Mouse (Mus musculus) kidney, postnatal 36 days (tissue): ENCODE data around the gene Fis1.
"Not testable (repeated sequence)": the region's sequence is repeated elsewhere in the genome, so short reads cannot be mapped to it uniquely, and the experiment has no call there.

ENCODE experiments used
- DNase-seq, 2 experiments: peaks; one replicate each; pipeline ENCODE4 v3.0.0; 2021 to 2022; ENCODE audit warnings: mixed read lengths in 2 of 2

Fis1 gene

DNA sequence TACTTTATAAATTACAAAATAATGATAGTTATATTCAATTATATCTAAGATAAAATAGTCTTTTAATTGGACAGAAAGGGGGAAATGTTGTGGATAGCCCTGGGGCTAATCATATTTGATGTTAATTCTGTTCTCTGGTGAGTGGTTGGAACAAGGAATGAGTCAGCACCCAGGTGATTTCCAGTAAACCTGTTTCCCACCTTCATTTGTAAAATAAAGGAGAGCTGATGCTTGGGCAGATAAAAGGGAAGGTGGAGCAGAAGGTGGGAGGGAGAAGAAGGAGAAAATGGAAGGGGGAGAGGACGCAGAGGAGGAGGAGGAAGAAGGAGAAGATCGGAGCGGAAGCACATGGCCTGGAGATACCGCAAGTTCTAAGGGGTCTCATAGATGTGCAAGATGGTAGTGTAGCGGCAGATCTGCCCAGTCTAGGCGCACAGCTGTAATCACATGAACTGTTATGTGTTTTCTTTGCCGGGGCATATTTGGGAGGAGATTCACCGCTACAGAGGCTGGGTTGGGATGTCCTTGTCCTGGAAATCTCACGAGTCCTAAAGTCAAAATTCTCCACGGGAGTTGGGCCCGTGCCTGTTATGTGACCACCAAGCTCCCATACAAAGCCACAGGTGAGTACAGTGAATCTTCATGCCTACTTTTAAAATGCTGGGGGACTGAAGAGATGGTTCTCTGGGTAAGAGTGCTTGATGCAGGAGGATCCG lies 12.1 kb upstream of the Fis1 start:
- no peak for DNase-seq

DNA sequence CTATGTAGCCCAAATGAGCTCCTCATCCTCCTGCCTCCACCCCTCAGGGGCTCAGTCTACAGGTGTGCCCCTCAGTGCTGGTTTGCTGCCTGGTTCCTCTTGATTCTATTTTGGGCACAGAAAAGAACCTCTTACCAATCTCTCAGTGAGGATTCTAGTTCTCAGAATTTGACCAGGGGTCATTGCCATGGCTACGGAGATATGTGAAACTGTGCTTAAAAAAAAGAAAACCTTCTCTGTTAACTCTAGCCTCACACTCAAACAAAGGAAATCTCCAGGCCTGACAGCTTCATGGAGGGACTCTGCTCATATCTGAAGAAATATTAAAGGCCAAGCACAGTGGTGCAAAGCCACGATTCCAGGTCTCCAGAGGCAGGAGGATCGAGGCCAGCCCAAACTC lies 10.3 kb upstream of the Fis1 start:
- no peak for DNase-seq

DNA sequence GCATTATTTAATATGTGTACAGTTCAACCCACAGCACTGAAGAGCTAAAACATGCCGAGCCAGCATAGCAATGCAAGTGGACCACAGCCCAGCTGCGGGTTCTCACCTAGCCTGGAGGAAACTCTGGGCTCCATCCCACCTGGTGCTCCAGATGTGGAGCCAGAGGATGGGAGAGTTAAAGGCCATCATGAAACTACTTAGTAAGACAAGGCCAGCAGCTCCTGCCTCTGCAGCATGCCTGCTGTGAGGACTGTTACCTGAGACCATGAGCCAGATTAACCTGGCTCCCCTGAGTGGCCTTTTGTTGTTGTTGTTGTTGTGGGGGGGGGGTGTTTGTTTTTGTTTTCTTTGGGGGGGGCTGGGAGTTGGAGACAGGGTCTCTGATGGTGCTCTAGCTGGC lies 9.7 kb upstream of the Fis1 start:
- no peak for DNase-seq

DNA sequence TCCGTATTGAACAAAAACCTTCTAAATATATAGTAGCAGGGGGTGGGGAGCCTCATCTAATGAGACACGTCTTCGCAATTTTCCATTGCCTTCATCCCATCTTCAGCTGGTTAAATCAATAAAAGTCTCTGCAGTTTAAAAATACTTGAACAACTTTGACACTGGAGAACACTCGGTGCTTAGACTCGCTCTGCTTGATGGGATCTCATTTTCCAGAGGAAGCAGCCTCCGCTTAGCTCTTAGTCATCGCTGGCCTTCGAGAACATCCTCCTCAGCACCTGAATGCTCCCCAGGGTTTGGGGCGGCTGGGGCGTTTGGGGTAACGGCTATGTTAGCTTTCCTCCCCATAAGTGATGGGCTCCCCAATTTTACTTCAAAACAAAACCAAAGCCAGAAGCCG lies 8.0 kb upstream of the Fis1 start:
- DNase-seq, result no peak

DNA sequence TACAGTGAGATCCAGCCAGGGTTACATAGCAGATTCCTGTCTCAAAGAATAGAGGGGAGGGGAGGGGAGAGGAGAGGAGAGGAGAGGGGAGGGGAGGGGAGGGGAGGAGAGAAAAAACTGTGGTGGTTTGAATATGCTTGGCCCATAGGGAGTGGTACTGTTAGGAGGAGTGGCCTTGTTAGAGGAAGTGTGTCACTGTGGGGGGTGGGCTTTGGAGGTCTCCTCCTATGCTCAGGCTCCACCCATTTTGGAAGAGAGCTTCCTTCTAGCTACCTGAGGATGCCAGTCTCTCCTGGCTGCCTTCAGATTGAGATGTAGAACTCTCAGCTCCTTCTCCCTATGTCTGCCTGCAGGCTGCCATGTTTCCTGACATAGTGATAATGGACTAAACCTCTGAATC lies 5.2 kb upstream of the Fis1 start:
- no peak for DNase-seq

DNA sequence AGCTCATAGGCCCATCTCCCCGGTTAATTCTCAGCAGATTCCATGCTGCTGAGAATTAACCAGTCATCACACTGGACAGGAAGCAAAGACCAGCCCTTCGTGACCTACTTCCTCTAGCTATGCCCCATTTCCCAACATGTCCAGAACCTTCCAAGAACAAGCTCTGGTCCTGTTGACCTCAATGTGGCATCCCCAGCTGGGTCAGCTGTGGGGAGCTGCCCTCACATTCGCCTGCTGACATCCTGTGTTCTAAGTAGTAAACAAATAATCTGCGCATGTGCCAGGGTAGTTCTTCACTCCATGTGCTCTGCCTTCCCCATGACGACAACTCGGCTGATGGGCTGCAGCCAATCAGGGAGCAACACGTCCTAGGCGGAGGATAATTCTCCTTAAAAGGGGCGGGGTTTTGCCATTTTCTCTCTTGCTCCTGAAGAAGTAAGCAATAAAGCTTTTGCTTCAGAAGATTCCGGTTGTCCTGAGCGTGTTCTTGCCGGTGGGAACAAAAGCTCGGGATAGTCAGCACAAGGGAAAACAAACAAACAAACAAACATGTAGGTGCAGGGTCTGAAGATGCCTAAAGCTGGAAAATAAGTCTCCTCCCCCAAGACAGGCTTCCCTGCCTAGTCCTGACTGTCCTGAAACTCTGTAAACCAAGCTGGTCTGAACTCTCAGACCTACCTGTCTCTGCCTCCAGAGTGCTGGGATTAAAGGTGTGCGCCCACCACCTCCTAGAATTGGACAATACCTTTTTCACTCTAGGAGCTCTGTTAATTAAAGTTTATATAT lies 3.3 kb upstream of the Fis1 start:
- DNase-seq, result not testable (repeated sequence)

DNA sequence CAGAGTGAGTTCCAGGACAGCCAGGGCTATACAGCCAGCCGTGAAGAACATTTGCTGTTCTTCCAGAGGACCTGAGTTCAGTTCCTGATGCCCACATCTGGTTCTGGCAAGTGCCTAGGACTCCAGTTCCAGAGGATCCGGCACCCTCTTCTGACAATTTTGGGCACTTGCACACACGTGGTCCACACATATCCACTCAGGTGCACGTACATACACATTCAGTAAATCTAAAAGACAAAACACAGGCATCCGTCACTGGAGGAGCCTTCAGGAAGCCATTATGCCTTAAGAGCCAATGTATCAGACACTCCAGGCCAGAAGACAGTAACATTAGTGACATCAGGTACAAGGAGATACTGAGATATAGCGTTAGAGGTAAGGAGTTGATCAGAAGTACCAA lies 2.6 kb upstream of the Fis1 start:
- DNase-seq, result no peak

DNA sequence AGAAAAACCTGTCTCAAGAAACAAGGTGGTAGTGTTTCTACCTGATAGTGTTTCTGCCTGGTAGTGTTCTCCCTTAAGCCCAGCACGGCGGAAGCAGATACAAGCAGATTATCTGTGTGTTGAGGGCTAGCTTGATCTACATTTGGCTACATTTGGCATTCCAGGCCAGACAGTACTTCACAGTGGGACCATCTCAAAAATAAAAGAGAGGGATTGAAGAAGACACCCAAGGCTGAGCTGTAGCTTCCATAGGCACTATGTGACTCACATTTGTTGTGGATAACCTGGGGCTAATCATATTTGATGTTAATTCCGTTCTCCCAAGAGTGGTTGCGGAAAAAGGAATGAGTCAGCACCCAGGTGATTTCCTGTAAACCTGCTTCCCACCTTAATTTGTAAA lies 922 bp upstream of the Fis1 start:
- no peak for DNase-seq

DNA sequence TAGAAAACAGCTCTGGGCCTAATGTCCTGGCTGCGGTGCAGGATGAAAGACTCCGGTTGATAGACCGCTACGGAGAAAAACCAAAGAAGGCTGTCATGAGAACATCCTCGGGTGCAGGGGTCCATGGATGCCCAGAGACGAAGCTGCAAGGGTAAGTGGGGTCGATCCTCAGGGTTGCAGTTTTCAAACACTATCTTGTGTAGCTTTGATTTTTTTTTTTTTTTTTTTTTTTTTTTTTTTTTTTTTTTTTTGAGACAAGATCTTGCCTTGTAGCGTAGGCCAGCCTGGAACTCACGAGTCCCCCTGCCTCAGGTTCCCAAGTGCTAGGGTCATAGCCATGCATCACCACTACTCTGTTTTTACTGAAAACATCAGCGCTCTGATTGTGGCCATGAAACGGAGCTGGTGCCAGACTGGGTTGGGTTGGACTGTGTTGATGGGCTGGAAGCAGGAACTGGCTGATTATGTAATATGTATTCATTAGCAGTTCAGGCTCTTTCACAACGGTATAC lies 421 bp downstream of the Fis1 start:
- peak; percentile 69 for DNase-seq

DNA sequence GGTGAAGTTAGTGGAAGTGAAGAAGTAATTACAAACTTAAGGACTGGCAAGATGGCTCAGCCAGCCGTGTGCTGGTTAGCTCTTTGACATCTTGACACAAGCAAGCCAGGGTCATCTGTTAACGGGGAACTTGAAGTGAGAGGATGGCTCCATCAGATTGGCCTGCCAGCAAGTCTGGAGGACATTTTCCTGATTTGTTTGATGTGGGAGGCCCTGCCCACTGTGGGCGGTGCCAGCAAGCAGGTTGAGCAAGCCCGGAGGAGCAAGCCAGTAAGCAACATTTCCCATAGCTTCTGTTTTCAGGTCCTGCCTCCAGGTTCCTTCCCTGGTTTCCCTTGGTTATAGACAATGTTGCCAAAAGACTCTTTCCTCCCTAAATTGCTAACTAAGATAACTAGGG lies 2.5 kb downstream of the Fis1 start:
- peak in 1 of 2 experiments; percentile 56 for DNase-seq

DNA sequence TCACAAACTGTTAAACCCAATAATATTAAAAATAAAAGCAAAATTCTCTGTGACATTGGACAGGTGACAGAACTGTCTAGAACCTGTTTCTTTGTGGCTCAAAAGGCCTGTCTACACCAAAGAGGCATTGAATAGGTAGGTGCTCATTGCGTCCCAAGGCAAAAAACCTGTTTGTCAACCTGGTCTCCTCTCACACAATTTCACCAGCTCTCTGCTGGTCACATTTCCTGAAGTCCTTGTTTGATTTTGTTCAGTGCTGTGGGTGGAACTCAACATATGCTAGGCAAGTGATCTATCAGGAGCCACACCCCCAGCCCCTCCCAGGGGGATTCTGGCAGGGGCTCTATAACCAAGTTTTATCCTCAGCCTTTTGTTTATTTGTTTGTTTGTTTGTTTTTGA lies 4.2 kb downstream of the Fis1 start:
- DNase-seq, result no peak

DNA sequence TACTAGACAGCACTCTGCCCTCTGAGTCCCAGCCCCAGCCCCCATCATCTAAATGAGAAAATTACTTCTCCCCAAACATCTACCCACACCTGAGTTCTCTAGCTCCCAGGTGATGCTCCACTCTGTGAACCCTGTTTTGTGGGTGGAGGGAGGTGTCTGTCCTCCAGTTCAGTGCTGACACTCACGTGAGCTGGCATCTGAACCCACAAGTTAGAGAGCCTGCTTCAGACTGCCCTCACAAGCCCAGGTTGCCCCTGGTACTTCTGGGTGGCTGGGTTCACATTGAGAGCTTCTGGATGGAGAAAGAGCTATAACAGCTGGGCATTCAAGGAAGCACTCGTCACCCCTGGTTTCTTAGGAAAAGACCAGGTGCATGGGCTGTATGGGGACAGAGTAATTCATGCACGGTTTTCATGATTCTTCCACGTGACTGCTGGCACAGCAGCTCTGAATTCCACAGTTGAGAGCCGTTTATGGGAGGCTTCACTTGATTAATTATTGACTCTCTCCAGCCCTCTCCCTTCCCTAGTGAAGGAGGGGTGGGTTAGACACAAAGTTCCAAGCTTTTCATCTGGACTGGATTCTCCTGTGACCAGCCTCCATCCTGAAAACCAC lies 6.0 kb downstream of the Fis1 start:
- peak; percentile 78 to 89 for DNase-seq

DNA sequence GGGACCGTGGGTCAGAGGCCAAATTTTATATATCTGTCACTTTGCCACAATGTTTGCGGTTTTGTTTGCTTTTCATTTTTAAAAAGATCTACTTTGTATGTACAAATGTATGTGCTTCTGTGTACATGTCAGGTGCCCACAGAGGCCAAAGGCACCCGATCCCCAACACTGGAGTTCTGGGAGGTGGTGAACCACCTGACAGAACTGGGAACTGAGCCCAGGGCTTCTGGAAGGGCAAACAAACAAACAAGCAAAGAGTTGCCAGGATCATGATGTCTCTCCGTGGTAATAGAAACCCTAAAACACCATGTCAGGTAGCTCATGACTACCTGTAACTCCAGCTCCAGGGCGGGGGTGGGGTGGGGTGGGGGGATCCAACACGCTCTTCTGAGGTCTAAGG lies 7.0 kb downstream of the Fis1 start:
- peak; percentile 78 to 80 for DNase-seq

DNA sequence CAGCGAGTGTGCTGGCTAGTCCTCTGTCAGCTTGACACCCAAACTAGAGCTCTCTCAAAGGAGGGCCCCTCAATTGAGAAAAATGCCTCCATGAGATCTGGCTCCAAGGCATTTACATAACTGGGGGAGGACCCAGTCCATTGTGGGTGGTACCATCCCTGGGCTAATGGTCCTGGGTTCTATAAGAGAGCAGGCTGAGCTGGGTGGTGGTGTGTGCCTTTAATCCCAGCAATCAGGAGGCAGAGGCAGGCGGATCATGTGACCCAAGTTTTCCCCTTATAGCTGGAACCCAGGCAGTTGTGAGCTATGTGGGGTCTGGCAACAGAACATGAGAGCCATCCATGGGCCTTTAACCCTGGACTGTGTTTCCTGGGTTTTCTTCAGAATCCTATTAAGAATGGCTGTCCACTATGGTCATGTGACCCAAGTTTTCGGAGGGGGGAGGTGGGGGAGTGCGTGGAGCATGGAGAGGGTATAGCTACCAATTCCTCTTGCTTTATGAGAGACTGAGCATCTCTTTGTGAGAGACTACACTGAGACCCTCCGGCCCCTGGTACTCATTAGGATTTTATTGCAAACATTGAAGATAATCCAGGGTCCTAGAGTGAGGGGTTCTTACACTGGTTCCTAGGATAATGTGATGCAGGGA lies 8.4 kb downstream of the Fis1 start:
- DNase-seq, result no peak

DNA sequence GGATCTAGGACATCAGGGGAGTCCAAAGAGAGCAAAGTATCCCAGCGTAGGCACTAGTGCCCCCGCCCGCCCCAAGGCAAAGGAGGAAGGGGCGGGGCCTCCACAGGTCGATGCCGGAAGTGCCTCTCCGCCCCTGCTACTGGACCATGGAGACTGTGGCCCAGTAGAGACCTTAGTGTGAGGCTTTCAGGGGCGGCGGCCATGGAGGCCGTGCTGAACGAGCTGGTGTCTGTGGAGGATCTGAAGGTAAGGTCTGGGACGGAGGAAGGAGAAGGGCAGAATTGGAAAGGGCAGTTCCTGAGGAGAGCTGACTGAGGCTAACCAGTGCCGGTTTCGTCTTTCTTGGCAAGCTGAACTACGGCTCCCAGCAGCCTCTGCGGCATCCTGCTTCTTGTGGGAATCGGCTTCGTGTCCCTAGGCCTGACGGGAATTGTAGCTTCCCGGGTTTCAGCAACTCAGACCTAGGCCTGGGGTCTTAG lies 8.9 kb downstream of the Fis1 start:
- peak; percentile 95 to 96 for DNase-seq

DNA sequence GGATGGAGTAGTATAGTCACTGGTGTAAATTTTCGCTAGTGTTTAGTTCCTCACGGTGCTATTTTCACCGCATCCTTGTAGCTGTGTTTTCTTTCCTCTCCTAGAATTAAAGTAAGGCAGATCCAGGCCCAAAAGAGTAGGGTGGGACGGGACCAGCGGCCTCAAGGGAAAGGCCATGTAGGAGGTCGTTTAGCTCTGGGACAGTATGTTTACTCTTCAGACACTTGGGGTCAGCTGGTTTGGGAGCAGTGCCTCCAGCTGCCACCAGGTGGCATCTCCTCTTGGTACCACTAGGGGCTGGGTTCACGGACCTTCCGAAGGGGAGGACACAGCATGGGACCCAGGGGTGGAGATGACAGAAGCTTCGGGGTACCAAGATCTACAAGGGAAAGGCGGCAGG lies 9.4 kb downstream of the Fis1 start:
- DNase-seq, result peak; percentile 85 to 92

DNA sequence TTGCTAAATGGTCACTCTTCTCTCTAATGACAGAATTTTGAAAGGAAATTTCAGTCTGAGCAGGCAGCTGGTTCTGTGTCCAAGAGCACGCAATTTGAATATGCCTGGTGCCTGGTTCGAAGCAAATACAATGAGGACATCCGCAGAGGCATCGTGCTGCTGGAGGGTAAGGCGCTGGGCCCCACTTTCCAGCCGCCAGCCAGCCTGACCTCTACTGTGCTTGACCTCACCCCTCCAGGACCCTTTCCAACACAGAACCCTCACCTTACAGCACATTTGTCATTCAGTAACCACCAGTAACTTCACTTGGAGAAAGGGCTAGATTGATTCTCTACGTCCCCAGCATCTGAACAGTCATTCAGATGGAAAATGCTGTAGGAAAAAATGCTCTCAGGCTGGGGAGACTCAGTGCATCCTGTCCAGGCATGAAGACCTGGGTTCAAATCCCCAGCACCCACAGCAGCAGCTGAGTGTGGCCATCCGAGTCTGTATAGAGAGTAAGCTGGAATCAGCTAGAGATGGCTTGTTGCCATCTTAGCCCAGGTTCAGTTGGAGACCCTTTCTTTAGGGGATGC lies 10.0 kb downstream of the Fis1 start:
- DNase-seq, result no peak

DNA sequence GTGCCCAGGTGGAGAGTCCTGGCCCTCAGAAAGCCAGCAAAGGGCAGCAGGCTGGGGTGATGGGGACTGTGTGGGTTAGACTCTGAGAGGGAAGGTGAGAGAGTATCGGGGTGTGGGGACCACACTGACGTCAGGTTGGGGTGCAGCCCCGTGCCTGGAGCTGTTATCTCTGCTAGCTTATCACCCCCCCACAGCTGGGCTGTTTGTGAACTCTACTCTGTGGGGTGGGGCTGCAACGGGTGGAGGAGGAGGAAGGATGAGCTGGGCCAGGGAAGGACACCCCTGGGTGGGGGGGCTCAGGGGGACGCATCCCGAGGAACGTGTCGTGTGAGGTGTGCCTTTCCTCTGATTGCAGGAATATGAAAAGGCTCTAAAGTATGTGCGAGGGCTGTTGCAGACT lies 12.1 kb downstream of the Fis1 start:
- no peak for DNase-seq

DNA sequence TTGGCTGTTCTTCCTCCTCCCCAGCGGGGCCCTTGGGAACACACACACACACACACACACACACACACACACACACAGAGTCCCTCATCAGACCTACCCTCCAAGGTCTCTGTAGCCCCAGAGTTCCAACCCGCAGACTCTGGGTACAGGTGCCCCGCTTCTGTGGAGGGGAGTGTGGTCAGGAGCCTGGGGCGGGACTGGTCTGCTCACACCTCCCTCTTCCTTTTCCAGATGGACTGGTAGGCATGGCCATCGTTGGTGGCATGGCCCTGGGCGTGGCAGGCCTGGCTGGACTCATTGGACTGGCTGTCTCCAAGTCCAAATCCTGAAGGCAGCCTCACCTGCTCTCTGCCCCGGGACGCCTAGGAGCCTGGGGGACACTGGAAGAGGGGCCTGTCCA lies 12.6 kb downstream of the Fis1 start:
- DNase-seq, result peak; percentile 43 to 66

DNA sequence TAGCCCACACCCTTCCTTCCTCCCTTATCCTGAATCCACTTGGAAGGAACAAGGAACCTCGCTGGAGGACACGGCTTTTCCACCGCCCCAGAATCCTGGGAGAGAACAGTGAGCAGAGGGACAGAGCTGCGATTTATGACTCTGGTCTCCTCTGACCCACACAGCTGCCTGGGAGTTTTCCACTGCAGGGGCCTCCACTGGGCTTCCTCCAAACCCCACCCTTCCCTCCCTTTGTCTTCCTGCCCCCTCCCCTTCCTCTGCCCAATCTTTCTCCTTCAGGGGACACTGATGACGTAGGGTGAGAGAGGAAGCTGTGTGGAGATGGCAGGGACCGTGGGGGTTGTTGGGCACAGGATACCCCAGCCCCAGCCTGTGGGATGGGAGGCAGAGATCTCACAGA lies 13.3 kb downstream of the Fis1 start, which contains the start of gene Cldn15:
Gene Cldn15 (plus strand): TSS at position 286 of the 400 bp plus-strand sequence.
- DNase-seq, result peak; percentile 74 to 86

DNA sequence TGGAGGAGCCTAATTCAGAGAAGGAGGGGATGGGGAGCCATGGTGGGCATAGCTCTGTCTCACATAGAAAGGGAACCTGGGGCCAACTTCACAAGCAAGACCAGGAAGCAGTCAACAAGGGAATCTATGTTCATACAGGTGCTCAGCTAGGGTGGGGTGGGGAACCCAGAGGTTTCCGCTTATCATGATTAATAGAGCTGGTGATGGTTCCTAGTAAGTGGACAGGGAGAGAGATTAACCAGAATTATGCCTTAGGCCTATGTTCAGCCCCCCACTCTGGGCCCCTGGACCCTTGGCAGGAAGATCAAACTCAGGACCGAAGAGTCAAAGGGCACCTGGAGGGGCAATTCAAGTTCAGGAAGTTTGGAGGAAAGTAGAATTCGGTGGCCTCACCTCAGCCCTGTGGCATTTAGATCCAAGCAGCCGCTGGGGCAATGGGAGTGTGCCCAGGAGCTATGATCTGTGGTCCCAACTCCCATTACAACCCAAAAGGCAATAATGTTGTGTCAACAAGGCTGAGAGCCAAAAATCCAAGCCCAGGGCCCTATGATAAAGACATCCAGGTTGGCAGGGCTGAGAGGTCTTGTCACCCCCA lies 13.9 kb downstream of the Fis1 start:
- DNase-seq, result peak; percentile 29 to 50

DNA sequence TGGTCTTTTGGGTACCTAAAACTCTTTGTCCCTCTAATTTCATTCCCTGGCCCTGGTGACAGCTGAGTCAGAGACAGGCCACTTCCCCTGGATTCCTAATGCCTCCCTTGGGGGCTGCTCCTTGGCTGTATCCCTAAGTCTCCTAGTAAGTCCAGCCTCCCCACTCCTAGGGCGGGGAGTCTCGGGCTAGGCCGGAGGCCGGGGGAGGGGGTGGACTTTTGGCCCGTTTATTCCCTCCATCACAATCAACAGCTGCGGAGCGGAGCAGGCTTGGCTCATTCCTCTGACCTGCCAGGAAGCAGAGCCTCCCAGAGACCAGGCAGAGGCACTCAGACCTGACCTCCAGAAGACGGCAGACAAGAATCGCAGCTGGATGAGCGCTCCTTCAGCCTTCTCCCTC lies 14.5 kb downstream of the Fis1 start:
- DNase-seq, result peak; percentile 90 to 94
